Mouse (Mus musculus) lung, postnatal 14 days (tissue): ENCODE results near the gene Dusp5.

Experiments used
- DNase-seq: peaks from one replicate; pipeline ENCODE4 v3.0.0; 2021

The Dusp5 gene

DNA sequence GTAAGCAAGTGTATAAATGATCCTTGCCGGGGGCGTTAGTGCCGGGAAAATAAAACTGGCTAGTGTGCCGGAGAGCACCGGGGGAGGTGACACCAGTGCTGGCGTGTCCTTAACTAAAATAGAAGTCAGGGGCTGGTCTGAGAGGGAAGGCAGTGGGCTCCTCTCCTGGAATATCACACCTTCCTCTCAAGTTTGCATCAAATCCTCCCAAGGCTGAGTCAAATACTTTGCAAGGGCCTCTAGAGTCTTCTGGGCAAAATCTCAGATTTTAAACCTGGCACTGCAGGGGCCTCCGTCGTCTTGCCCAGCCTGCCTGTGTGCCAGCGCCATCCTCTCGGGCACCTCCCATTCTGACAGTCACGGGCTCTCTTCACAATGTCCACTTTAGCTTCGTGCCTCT is 22.1 kb downstream of the Dusp5 start:
- DNase-seq: no peak

DNA sequence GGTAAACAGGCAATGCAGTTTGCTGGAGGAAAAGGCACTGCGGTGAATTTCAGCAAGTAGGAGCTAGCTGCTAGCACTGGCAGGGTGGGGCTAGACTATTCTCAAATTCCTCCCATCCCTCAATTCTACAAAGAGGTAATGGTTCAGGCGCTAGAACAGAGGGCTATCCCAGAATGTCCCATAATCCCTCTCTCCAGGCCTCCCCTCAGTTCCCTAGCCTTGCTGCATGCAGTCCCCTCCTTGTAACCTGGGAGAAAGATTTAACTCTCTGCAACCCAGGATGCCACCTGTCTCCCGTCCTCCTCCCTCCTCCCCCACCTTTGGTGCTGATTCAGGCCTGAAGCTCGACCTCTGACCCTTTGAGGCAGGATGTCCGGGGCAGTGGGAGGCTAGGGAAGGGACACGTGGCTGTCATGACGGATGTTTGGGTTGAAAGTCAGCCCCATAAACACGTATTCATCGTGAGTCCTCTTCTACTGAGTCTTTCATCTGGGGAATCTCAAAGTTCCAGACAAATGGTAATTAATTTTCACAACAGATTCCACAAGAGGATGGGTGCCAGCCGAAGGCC is 23.4 kb downstream of the Dusp5 start:
- DNase-seq: no peak

DNA sequence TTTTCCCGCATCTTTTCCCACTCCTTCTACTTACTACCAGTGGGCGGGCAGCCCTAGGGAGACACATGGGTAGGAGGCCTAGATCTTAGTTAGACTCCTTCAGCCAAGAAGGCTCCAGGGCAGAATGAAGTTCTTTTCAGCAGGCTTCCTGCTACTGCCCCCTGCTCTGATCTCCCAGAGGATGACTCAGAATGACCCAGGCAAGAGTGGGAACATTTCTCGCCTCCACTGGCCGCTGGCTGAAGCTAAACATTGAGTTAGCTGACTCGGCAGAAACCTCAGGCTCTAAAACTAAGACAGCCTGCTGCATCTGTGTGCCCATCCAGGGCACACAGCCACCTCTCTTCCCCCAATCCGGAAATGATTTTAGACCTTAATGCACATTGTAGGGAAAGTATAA is 23.9 kb downstream of the Dusp5 start:
- peak; percentile 35 for DNase-seq

DNA sequence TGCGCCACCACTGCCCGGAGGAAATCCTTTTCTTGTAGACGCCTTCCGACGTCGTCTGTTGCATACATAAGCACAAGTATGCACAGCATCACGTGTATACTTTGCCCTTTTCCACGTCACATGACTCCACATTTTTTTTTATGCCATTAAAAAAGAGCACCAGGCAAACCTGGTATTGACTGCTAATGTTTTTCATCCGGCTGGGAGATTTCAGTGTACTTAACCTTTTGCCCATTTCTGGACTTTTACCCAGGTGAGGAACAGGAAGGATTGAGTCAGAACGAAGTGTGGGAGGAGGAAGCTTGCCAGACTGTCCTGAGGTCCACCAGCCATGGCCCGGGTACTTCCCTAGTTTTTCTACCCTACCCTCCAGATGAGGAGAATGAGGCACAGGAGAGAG is 25.5 kb downstream of the Dusp5 start:
- no peak for DNase-seq

DNA sequence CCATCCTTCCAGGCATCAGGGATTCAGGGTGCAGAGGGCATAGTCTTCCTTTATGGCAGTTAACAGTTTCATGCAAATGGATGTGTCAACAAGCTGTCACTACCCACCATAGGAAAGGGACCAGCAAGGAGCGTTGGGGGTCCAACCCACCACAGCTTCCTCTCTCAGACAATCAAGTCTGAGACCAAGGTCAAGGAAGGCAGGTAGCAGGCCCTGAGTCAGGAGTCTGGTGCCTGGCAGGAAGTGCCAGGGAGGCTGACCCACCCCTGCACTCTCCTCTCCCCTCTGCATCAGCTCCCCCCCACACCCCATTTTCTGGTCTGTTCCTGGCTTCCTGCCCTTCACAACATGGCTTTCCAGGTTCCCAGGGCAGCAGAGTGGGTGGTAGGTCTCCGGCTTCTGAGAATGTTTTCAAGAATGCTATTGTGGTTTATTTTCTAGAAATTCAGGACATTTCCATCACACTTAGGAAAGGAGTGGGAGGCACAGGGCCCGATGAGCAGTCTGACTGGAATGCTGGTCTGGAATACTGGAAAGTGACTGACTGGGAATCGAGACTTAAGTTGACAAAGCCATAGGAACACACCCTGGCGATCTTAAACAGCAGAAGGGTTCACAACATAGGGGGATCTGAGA is 26.2 kb downstream of the Dusp5 start:
- no peak for DNase-seq

DNA sequence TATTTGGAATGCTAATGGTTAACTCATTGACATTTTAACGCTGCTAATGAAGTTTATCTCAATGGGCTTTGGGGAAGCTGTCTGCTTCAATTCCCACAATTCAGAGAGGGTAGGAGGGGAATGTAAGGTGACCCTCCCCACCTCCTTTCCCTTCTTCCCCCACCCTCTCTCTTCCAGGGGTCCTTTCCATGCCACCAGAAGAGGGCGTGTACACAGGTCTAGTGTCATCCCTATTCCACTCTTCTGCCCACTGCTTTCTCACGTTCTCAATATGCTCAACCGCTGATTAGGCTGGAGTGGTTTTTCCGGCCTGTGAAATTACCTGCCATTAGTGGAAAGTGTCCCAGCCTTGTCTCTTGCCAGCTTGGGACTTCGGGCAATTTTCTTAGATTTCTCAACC is 27.9 kb downstream of the Dusp5 start:
- no peak for DNase-seq

DNA sequence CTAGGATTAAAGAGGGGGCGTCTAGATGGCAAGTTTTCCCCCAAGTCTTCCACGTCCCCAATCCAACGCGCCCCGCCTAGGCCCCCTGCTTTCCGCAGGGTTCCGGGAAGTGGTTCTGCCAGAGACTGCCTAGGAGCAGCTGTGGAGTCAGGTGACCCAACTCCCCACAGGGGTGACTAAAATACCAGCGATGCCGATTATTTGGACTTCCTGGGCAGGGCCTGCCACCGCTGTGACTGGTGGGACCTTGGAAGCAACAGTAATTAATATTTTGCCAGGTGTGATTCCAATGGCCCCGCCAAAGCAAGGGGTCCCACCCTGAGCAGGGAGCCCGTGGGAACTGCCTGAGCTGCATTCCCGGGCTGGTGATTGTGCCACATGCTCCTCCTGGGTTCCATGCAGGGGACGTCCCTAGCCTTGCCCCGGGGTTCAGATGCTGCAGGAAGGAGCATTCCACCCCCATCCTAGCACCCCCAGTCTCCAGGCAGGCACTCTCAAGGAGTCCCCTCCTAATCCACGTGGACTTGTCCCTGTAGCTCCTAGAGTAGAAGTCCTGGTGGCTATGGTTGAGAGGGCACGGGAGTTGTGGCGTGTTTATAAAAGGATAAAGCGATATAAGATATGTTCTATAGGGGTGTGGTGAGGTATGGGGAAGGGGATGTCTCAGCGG is 28.5 kb downstream of the Dusp5 start:
- no peak for DNase-seq

DNA sequence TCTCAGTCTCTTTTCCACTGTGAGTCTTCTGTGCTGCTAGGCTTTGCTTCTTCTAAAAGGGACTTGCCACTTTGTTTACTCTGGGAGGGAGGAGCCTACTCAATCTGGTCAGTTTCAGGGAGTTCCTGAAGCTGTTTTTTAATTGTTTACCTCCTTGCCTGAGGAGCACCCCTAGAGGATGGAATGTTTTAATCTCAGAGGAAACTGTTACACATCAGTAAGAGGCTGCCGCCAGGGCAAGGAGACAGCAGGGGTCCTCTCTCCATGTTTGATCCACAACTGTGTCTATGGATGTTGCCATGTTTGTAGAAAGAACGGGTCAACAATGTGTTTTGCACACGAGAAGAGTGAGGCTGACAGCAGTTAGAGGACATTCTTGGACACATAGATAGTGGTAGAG is 31.5 kb downstream of the Dusp5 start:
- DNase-seq: no peak

DNA sequence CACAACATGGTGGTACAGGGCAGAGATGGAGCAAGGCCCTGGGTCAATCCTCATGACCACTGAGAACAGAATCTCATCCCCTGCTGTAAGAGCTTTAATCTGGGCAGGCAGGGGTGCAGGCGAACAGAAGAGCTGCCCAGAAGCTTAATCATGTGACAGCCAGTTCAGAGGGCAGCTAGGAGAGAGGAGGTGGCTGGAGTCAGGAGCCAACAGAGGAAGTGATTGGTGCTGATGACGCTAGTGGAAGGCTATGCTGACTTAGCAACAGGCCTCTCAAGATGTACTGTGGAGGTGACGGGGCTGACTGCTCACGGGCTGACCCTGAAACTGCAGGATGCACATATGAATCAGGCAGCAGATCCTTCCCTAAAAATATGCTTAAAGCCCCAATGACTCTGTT is 35.3 kb downstream of the Dusp5 start:
- no peak for DNase-seq

DNA sequence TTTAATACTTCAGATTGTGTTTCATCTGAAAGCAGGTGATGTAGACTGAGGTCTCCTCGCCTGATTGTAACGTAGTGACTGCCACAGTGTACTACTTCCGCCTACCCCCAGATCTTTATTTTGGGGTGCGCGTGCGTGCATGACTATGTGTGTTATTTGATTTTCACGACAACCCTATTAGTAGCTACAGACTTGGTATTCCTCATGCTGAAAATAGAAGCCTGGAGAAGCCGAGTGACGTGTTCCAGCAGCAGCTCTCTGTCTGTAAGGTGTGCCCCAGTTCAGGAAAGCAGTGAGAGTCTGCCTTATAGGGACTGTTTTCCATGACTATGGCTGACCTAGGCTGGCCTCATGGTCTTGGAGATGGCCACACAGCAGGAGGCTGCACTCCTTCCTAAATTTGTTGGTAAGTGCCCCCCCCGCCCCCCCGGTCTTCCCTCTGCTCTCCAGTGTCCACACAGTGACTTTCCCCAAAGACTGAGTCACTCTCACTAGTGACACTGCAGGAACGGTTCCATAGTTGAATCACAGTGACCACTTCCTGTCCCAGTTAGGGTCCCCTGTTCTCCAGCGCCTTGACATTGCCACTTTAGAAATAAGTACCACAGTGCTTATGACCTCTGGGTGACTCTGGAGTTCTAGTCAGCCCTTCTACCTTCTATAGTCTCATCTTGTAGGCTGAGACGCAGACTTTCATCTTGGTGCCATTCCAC is 36.8 kb downstream of the Dusp5 start:
- DNase-seq: no peak

DNA sequence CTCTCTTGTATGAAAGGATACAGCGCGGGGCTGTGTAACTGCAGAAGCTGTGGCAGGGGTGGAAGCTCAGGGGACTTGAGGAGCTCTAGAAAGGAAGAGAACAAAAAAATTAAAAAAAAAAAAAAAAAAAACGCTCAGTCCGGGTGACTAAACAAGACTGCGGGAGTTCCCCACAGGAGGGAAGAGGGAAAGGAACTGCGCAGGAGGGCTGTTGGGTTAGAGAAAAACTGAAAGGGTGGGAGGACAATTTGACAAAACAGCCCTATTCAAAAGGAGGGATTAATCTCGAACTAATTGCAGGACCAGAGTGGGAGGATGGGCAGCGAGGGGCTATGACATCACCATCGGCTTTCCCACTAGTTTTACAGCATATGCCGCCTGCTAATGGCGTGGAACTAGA is 39.0 kb downstream of the Dusp5 start:
- DNase-seq: no peak

DNA sequence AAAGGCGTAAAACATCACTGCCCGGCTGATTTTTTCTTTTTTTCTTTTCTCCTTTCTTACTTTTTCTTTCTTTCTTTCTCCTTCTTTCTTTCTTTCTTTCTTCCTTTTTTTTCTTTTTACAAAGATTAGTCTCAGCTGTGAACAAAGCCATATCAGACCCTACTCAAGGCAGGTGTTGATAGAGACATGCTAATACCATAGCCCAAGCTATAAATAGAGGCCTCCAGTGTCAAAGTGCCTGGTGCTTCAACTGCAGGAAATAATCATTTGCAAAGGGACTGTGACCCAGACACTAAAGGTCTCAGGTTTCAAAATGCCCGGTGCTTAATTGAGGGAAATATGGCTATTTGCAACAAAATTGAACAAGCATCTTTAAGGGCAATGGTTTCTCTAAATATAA is 39.6 kb downstream of the Dusp5 start:
- no peak for DNase-seq

DNA sequence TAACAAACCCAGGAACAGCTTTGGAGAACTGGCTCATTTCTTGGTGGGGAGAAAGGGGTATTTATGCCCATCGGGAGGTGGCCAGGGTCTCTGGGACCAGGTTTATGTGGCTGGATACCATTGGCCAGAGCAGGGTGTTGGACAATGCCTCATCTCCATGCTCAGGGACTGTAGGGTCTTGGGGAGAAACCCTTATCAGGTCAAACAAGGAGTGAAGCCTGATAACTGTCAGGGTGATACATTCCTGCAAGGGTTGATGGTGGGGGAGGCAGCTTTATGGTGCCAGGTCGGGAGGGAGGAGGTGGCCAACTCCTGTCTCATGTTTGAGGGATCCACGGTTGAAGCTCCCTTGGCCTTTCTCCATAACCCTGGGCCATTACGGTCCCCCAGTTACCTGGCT is 42.1 kb downstream of the Dusp5 start:
- DNase-seq: no peak

DNA sequence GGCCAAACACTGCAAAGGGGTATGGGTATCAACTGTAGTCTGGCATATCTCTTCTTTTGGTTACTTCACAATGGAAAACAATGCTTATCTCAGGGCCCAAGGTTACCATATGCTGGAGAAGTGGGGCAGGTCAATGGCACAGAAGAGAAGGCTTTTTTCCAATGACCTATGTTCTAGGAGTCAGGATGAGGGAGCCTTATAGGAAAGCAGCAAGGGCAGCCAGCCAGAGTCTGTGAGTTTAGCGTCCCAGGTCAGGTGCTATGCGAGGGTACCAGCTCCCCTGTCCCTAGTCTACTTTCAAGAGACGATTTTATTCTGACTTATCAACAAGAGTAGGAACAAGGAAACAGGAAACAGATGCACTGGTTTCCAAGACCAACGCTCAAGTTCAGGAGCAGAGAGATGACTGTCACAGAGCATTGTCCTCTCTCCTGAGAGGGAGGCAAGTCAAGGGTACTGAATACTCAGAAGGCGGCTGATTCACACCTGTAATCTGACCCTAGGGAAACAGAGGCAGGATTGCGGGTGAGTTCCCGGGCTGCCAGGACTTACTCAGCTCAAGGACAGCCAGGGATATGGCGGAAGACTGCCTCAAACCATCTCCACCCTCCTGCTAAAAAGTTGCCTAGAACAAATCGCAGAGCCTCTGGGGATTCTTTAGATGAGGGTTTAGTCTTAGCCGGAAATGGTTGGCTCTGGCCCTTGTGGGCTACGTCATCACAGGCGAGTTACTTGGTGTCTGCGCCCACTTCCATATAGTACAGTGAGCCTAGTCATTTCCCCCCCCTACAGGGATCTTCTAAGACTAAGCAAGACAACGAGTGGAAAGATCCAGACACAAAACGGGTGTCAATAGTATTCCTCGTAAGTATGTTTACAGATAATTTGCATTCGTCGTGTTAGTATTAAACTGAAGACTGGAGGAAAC is 42.9 kb downstream of the Dusp5 start:
- DNase-seq: no peak

DNA sequence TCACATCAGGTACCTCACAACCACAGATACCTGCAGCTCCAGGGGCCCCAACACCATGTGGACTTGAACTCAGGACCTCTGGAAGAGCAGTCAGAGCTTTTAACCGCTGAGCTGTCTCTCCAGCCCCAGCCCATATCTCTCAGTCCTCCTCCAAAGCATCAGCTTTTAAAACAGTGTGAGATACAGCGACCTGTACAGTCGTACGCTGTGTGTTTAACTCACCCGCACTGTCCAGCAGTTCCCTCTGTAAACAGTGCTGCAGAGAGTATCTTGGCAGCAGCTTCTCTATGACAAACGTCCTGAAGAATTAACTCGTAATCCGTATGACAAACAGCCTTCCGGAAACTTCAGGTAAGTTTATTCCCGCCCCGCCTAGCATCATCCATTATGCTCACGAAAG is 43.7 kb downstream of the Dusp5 start:
- DNase-seq: no peak

DNA sequence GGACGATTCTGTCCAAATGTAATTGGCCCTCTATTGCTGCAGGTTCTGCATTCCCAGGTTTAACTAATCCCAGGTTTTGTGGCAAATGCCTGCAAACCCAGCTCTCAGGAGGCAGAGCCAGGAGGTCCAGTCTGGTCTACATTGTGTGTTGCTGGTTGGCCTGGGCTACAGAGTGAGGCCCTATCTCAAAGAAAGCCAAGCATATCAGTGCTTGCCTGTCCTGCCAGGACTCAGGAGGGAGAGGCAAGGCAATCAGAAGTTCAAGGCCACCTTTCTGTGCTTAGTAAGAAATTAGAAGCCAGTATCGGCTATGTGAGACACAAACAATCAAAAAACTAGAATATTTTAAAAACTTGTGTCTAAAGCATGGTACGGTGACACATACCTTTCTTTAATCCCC is 44.2 kb downstream of the Dusp5 start:
- DNase-seq: no peak

DNA sequence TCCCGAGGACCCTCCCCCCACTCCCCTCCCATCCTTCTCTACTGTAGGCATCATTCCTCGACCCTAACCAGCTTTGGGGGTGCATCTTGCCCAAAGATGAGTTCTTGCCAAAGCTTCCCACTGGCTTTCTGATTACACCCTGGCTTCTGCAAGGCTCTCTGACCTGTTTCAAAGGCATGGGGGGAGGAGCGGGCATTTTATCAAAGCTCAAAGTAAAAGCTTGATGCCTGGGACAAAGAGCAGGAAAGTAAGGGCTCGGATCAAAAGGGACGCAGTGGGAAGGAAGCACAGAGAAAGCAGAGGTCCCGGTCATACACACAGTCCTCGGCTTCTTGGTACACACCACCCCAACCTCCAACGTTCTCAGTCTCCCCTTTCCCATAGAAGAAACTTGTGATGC is 45.2 kb downstream of the Dusp5 start:
- DNase-seq: no peak

DNA sequence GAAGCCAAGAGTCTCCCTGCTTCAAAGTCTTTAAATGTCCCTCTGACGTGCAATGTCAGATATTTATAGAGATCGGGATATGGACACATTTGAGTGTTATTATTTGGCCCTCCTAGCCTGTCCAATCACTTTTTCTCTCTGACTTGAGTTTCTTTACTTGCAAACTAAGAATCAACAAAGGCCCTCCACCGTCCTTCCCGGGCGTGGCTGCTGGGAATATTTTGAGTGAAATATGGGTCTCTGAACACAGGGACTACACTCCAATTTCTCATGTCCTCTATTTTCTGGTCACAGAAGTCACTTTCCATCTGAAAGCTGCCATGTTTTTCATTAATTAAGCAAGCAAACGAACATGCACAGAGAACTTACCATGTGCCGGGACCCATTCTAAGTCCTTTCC is 45.6 kb downstream of the Dusp5 start:
- DNase-seq: no peak

DNA sequence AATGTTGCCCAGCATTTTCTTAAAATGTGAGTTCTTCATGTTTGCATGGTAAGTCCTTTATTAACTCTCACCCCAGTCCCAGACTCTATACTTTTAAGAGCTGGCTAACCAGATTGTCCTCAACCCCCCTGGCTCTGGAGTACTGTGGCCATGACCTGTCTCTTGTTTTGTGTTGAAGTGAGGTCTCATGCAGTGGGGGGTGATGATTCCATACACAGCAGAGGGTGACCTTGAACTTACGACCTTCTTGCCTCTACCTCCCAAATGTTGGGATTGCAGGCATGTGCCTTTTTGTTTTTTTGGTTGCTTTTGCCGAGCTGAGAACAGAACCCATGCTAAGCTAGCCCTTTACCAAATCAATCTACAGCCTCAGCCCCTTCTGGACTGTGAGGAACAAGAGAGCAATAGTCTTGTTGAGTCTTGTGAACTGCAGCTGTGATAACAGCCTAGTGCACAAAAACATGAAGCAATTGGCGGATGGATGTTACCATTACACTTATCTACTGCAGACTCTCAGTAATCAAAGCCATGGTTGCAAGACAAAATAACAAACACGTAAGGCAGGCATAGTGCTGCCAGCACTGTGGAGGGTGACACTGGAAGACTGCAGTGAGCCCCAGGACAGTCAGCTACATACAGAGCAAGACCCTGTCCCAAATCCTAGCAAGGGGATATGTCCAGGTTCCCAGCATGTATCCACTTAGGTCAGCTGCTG is 46.5 kb downstream of the Dusp5 start:
- no peak for DNase-seq

DNA sequence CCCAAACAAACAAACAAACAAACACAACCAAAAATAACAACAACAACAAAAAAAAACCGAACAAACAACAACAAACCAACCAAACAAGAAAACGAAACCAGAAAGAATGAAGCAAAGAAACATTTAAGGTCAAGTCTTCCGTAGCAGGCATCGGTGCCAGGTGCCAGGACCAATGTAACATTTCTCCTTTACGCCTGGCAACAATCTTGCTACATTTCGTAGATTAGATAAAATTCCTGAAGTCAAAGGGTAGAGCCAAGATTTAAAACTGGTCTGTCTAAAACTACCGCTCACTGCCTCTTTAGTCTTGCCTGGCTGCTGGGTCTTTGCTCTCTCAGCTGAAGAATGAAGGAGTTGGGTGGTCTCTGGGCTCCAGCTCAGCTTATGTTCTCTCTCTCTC is 47.2 kb downstream of the Dusp5 start:
- no peak for DNase-seq

DNA sequence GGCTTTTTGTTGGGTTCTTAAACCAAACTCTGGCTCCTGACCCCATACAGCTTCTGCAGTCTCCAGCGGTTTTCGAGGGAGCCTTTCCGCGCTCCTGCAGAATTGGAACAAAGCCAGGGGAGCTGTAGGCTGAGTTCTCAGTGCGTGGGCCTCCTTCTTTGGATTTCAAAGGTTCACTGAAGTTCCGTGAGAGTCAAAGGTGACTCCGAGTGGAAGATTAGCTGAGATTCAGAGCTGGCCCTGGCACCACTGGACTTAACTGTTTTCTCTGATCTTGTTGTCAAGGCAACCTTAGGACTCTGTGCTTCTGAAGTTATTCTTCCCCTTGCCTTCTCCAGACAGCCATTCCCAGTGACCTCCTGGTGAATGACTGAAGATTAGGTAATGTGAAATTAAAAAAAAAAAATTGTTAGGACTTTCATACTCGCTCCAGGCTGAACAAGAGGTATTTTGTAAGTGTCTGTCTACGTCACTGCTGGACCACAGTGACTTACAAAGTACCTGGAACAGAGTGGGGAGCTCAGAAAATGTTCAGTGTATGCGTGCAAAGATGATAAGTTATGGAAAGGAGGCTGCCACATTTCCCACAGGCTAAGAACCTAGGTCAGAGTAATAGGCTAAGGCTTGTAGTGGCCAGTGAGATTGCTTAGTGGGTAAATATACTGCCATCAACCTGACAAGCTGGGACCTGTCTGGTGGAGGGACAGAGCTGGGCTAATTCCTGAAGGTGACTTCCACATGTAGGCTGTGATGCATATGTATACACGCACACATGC is 48.3 kb downstream of the Dusp5 start:
- DNase-seq: no peak
